Mouse (Mus musculus) lung, postnatal 4 days (tissue): Measurements from ENCODE around the gene Ncoa1.
A peak's percentile ranks its signal among the peaks of the same experiment; 100 is the strongest.

Source experiments
- DNase-seq, 2 experiments: peaks; one replicate each; pipeline ENCODE4 v3.0.0; 2021

Gene Ncoa1

GRCm38 (mm10) chr12:4208405-4209133 lies 268.4 kb downstream of the Ncoa1 start:
- DNase-seq: peak; percentile 20 to 72

- DNase-seq: peak in 1 of 2 experiments; percentile 15
Observed at GRCm38 (mm10) chr12:4206106-4206505, 270.9 kb downstream of the Ncoa1 start.

GRCm38 (mm10) chr12:4202206-4202605 lies 274.8 kb downstream of the Ncoa1 start:
- DNase-seq: peak in 1 of 2 experiments; percentile 13

- DNase-seq: peak in 1 of 2 experiments; percentile 41
Observed at GRCm38 (mm10) chr12:4201454-4202200, 275.4 kb downstream of the Ncoa1 start.

GRCm38 (mm10) chr12:4199271-4199670 lies 277.7 kb downstream of the Ncoa1 start:
- peak in 1 of 2 experiments; percentile 16 for DNase-seq

- peak in 1 of 2 experiments; percentile 16 for DNase-seq
Observed at GRCm38 (mm10) chr12:4198702-4199101, 278.3 kb downstream of the Ncoa1 start.
